Mouse (Mus musculus): ENCODE results near the gene Ly6g6e.
"Not testable (repeated sequence)": the region's sequence is repeated elsewhere in the genome, so short reads cannot be mapped to it uniquely, and the experiment has no call there.

Ly6g6e gene

GRCm38 (mm10) chr17:35076507-35077176, at the start of gene Ly6g6e:
Gene Ly6g6e, plus strand, starts transcription at chr17:35076902.
- no peak for DNase-seq

- DNase-seq: peak; percentile 39
Measured at GRCm38 (mm10) chr17:35027277-35028068, 49.2 kb upstream of the Ly6g6e start, which contains the start of gene Sapcd1. Gene Sapcd1, minus strand, starts transcription at chr17:35028016.

GRCm38 (mm10) chr17:35028315-35028714, 48.4 kb upstream of the Ly6g6e start:
- no peak for DNase-seq

GRCm38 (mm10) chr17:35029691-35030532, 46.8 kb upstream of the Ly6g6e start:
- peak; percentile 66 for DNase-seq

GRCm38 (mm10) chr17:35031272-35031671, 45.4 kb upstream of the Ly6g6e start:
- DNase-seq: no peak

- DNase-seq: no peak
Measured at GRCm38 (mm10) chr17:35031880-35032279, 44.8 kb upstream of the Ly6g6e start.

GRCm38 (mm10) chr17:35032323-35032870, 44.3 kb upstream of the Ly6g6e start:
- no peak for DNase-seq

GRCm38 (mm10) chr17:35033703-35034102, 43.0 kb upstream of the Ly6g6e start:
- DNase-seq: not testable (repeated sequence)

- DNase-seq: no peak
Measured at GRCm38 (mm10) chr17:35034896-35035295, 41.8 kb upstream of the Ly6g6e start.

- no peak for DNase-seq
Measured at GRCm38 (mm10) chr17:35039121-35039873, 37.4 kb upstream of the Ly6g6e start.

- DNase-seq: no peak
Measured at GRCm38 (mm10) chr17:35043794-35044193, 32.9 kb upstream of the Ly6g6e start.

GRCm38 (mm10) chr17:35044904-35045806, 31.5 kb upstream of the Ly6g6e start:
- no peak for DNase-seq

- DNase-seq: no peak
Measured at GRCm38 (mm10) chr17:35045807-35046680, 30.7 kb upstream of the Ly6g6e start.

GRCm38 (mm10) chr17:35046681-35047455, 29.8 kb upstream of the Ly6g6e start, which contains the start of gene Msh5:
Gene Msh5, minus strand, starts transcription at chr17:35046745.
- DNase-seq: peak; percentile 98

GRCm38 (mm10) chr17:35047688-35048087, 29.0 kb upstream of the Ly6g6e start:
- DNase-seq: no peak

GRCm38 (mm10) chr17:35048149-35048931, 28.4 kb upstream of the Ly6g6e start:
- DNase-seq: peak; percentile 62

GRCm38 (mm10) chr17:35048932-35049440, 27.7 kb upstream of the Ly6g6e start:
- no peak for DNase-seq

GRCm38 (mm10) chr17:35049561-35050016, 27.1 kb upstream of the Ly6g6e start, which contains the start of gene Clic1:
Gene Clic1, plus strand, starts transcription at chr17:35049966.
- DNase-seq: peak; percentile 80
